Mouse (Mus musculus) urinary bladder, postnatal 25 days (tissue): ENCODE measurements around the gene Pdk2.

Source experiments
- DNase-seq: peaks from one replicate; pipeline ENCODE4 v3.0.0; 2022; ENCODE audit warnings: low spot score

The Pdk2 gene

GRCm38 (mm10) chr11:95070140-95071107 is 29.3 kb upstream of the Pdk2 start:
- DNase-seq, result no peak

- DNase-seq, result no peak
Observed at GRCm38 (mm10) chr11:95069226-95069957, 28.2 kb upstream of the Pdk2 start.

- no peak for DNase-seq
Observed at GRCm38 (mm10) chr11:95056768-95057501, 15.8 kb upstream of the Pdk2 start.

GRCm38 (mm10) chr11:95053062-95053461 is 11.9 kb upstream of the Pdk2 start:
- DNase-seq, result no peak

- DNase-seq, result no peak
Observed at GRCm38 (mm10) chr11:95046980-95047680, 6.0 kb upstream of the Pdk2 start.

- DNase-seq, result no peak
Observed at GRCm38 (mm10) chr11:95044185-95044870, 3.2 kb upstream of the Pdk2 start.

GRCm38 (mm10) chr11:95043608-95044007 is 2.5 kb upstream of the Pdk2 start:
- no peak for DNase-seq

- no peak for DNase-seq
Observed at GRCm38 (mm10) chr11:95043060-95043459, 1.9 kb upstream of the Pdk2 start.

- DNase-seq, result peak; percentile 70
Observed at GRCm38 (mm10) chr11:95042096-95042495, 942 bp upstream of the Pdk2 start.

GRCm38 (mm10) chr11:95040491-95041138 is 539 bp downstream of the Pdk2 start:
- no peak for DNase-seq

GRCm38 (mm10) chr11:95039766-95040165 is 1.4 kb downstream of the Pdk2 start:
- DNase-seq, result no peak

- no peak for DNase-seq
Observed at GRCm38 (mm10) chr11:95038818-95039655, 2.1 kb downstream of the Pdk2 start.

GRCm38 (mm10) chr11:95038156-95038817 is 2.9 kb downstream of the Pdk2 start:
- DNase-seq, result no peak

- no peak for DNase-seq
Observed at GRCm38 (mm10) chr11:95037306-95037705, 3.8 kb downstream of the Pdk2 start.

GRCm38 (mm10) chr11:95036521-95036920 is 4.6 kb downstream of the Pdk2 start:
- DNase-seq, result no peak

GRCm38 (mm10) chr11:95034902-95035301 is 6.3 kb downstream of the Pdk2 start:
- no peak for DNase-seq

- no peak for DNase-seq
Observed at GRCm38 (mm10) chr11:95033617-95034016, 7.5 kb downstream of the Pdk2 start.

GRCm38 (mm10) chr11:95032945-95033344 is 8.2 kb downstream of the Pdk2 start:
- DNase-seq, result no peak

- no peak for DNase-seq
Observed at GRCm38 (mm10) chr11:95027850-95028470, 13.2 kb downstream of the Pdk2 start.
